Mouse (Mus musculus) ES-E14 (cell line): ENCODE results near the gene Fam216a.

Source experiments
- MAFK ChIP-seq: IDR thresholded peaks from 2 replicates; pipeline ENCODE4 v1.6.1; 2014; ENCODE audit warnings: mild to moderate bottlenecking, low read depth, low read length, inconsistent platforms; ENCODE audit not compliant: insufficient read depth
- ZC3H11A ChIP-seq: IDR thresholded peaks from 2 replicates; pipeline ENCODE4 v1.6.1; 2012; ENCODE audit warnings: low read depth, mild to moderate bottlenecking, inconsistent platforms, low read length, borderline replicate concordance

GRCm38 (mm10) chr5:122402772-122403171 lies 30.6 kb upstream of the Fam216a start:
- TF ChIP-seq ZC3H11A: no peak
- TF ChIP-seq MAFK: no peak
